Mouse (Mus musculus) kidney, embryonic 14.5 days (tissue): ENCODE results near the gene Wdr24. TPM values are rescaled to one million over a fixed set of nuclear protein-coding genes. Genes with fewer than 3 reads are reported as not detected.
A peak's percentile ranks its signal among the peaks of the same experiment; 100 is the strongest.

ENCODE experiments used
- ATAC-seq: fragments of 200-750 bp; cut with Nextera tagmentation; 2 replicates; pipeline ENCODE4 v1.8.0; 2017; ENCODE audit warnings: moderate number of reproducible peaks, mild to moderate bottlenecking, moderate TSS enrichment, moderate library complexity; ENCODE audit not compliant: low FRiP score, low TSS enrichment
- H3K27ac ChIP-seq: fragments of 300-500 bp; sonication (generic); 2 replicates; pipeline ENCODE4 v1.5.1; 2014; ENCODE audit warnings: low read depth, mild to moderate bottlenecking, low read length, moderate library complexity, mixed read lengths
- H3K27me3 ChIP-seq: fragments of 300-500 bp; sonication (generic); 2 replicates; pipeline ENCODE4 v1.6.1; 2014; ENCODE audit warnings: mild to moderate bottlenecking, low read length; ENCODE audit not compliant: control insufficient read depth, insufficient read depth
- H3K36me3 ChIP-seq: fragments of 300-500 bp; sonication (generic); 2 replicates; pipeline ENCODE4 v1.6.1; 2014; ENCODE audit warnings: low read length, mixed read lengths; ENCODE audit not compliant: control insufficient read depth, insufficient read depth
- H3K4me1 ChIP-seq: fragments of 300-500 bp; sonication (generic); 2 replicates; pipeline ENCODE4 v1.6.1; 2014; ENCODE audit warnings: low read length, mixed read lengths; ENCODE audit not compliant: control insufficient read depth, insufficient read depth
- H3K4me2 ChIP-seq: fragments of 300-500 bp; sonication (generic); replicated peaks from 2 replicates; pipeline ENCODE4 v1.6.1; 2014; ENCODE audit warnings: low read depth, mild to moderate bottlenecking, low read length
- H3K4me3 ChIP-seq: fragments of 300-500 bp; sonication (generic); 2 replicates; pipeline ENCODE4 v1.5.1; 2014; ENCODE audit warnings: mild to moderate bottlenecking, low read length
- H3K9ac ChIP-seq: fragments of 300-500 bp; sonication (generic); 2 replicates; pipeline ENCODE4 v1.6.1; 2014; ENCODE audit warnings: low read depth, mild to moderate bottlenecking, low read length, moderate library complexity
- H3K9me3 ChIP-seq: fragments of 300-500 bp; sonication (generic); 2 replicates; pipeline ENCODE4 v1.6.1; 2016; ENCODE audit warnings: low read length; ENCODE audit not compliant: control insufficient read depth
- WGBS: fragments of 180-500 bp; shearing (Covaris S2); extraction: QIAGEN DNeasy Blood & Tissue Kit; methylation state at CpG from one replicate; pipeline ENCODE4 v1.1.7; 2014; 5-methylcytosine and 5-hydroxymethylcytosine counted together
- polyA plus RNA-seq: library from polyadenylated mRNA; unstranded; fragments of >200 nt; fragmentation: Nextera tagmentation; extraction: Ambion mirVana; gene quantifications from 2 replicates; pipeline ENCODE4 v1.2.1, GENCODE M21; 2014

Wdr24 gene
- polyA plus RNA-seq, 1 experiment from 2014 or later, result 32.0 TPM

DNA sequence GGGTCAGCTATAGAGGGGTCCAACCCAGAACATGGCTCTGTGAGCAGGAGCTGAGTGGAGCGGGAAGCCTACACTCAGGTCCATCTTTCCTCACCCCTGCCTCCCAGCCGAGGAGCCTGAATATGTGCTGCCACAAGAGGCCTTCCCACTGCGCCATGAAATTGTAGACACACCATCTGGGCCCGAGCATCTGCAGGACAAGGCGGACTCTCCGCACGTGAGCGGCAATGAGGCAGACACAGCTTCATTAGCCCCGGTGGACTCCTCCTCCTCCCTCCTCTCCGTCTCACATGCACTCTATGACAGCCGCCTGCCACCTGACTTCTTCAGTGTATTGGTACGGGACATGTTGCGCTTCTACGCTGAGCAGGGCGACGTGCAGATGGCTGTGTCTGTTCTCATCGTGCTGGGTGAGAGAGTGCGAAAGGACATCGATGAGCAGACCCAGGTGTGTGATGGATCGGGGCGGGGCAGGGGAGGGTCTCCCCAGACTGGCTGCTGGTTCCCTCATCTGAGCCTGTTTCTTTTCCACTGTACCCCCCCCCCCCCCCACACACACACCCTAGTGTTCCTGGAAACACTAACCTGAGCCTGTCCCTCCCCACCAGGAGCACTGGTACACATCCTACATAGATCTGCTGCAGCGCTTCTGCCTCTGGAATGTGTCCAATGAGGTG lies 4.3 kb downstream of the Wdr24 start:
- Histone ChIP-seq H3K4me1 (peaks cover 42% of the 10 kb centered on the region), H3K9me3 (no peaks in the 10 kb centered on the region), H3K4me2 (peak overlapping the region; percentile 77), H3K4me3 (no peak overlapping the region), H3K36me3 (peaks cover 49% of the 10 kb centered on the region), H3K27me3 (no peaks in the 10 kb centered on the region), H3K9ac (peak overlapping the region; percentile 77; the same call in 1 of the 2 replicates), H3K27ac (no peak overlapping the region)
- WGBS, result 94% methylated on average over 22 of the region's 22 CpGs
- ATAC-seq, result no peak

- Histone ChIP-seq H3K27me3 (no peaks in the 10 kb centered on the region), H3K9ac (peak overlapping the region; percentile 77), H3K4me1 (peaks cover 42% of the 10 kb centered on the region), H3K36me3 (peaks cover 49% of the 10 kb centered on the region), H3K9me3 (no peaks in the 10 kb centered on the region), H3K4me3 (peak overlapping the region; percentile 68), H3K4me2 (peak overlapping the region; percentile 77), H3K27ac (peak overlapping the region; percentile 92)
- 84% methylated on average over 8 of the region's 8 CpGs for WGBS
- ATAC-seq, result no peak
Observed at GRCm38 (mm10) chr17:25828223-25828594, 4.8 kb downstream of the Wdr24 start.

GRCm38 (mm10) chr17:25828712-25829557 lies 5.5 kb downstream of the Wdr24 start, which contains the start of gene Jmjd8:
TSS of gene Jmjd8 (plus strand) at chr17:25828867.
- Histone ChIP-seq H3K27me3 (no peaks in the 10 kb centered on the region), H3K36me3 (peaks cover 49% of the 10 kb centered on the region), H3K9ac (peak within 1 kb of the TSS; percentile 77), H3K4me2 (peak within 1 kb of the TSS; percentile 77), H3K9me3 (no peaks in the 10 kb centered on the region), H3K27ac (peak within 1 kb of the TSS; percentile 92), H3K4me3 (peak within 1 kb of the TSS; percentile 68), H3K4me1 (peaks cover 42% of the 10 kb centered on the region)
- ATAC-seq, result peak; percentile 21
- WGBS, result under 1% methylated on average over 32 of the region's 32 CpGs

- H3K9ac ChIP-seq, result peak overlapping the region; percentile 77
- H3K4me2 ChIP-seq, result peak overlapping the region; percentile 77
- peaks cover 42% of the 10 kb centered on the region for H3K4me1 ChIP-seq
- H3K4me3 ChIP-seq, result peak overlapping the region; percentile 68
- ATAC-seq, result no peak
- peak overlapping the region; percentile 92 for H3K27ac ChIP-seq
- peaks cover 49% of the 10 kb centered on the region for H3K36me3 ChIP-seq
- WGBS, result 35% methylated on average over 8 of the region's 8 CpGs
- H3K27me3 ChIP-seq, result no peaks in the 10 kb centered on the region
- no peaks in the 10 kb centered on the region for H3K9me3 ChIP-seq
Observed at GRCm38 (mm10) chr17:25829558-25830017, 6.2 kb downstream of the Wdr24 start.

GRCm38 (mm10) chr17:25830200-25830753 lies 6.8 kb downstream of the Wdr24 start:
- Histone ChIP-seq H3K27me3 (no peaks in the 10 kb centered on the region), H3K27ac (0 out of 2 replicates have a peak overlapping the region, but pooled peaks have one; percentile 92), H3K36me3 (peaks cover 55% of the 10 kb centered on the region), H3K4me2 (peak overlapping the region; percentile 77), H3K9me3 (no peaks in the 10 kb centered on the region), H3K4me3 (peak overlapping the region; percentile 68), H3K9ac (no peak overlapping the region; the same call in 1 of the 2 replicates), H3K4me1 (peaks cover 42% of the 10 kb centered on the region)
- no peak for ATAC-seq
- 83% methylated on average over 4 of the region's 4 CpGs for WGBS

- 85% methylated on average over 14 of the region's 14 CpGs for WGBS
- Histone ChIP-seq H3K36me3 (peaks cover 56% of the 10 kb centered on the region), H3K4me1 (peaks cover 45% of the 10 kb centered on the region), H3K4me2 (peak overlapping the region; percentile 95; the same call in 1 of the 2 replicates), H3K9me3 (no peaks in the 10 kb centered on the region), H3K4me3 (peak overlapping the region; percentile 89), H3K9ac (peak overlapping the region; percentile 93), H3K27ac (no peak overlapping the region), H3K27me3 (no peaks in the 10 kb centered on the region)
- ATAC-seq, result no peak
Observed at GRCm38 (mm10) chr17:25830806-25831431, 7.5 kb downstream of the Wdr24 start.

GRCm38 (mm10) chr17:25831451-25832281 lies 8.2 kb downstream of the Wdr24 start:
- no peaks in the 10 kb centered on the region for H3K27me3 ChIP-seq
- ATAC-seq, result no peak
- H3K36me3 ChIP-seq, result peaks cover 49% of the 10 kb centered on the region
- 57% methylated on average over 21 of the region's 21 CpGs for WGBS
- H3K4me1 ChIP-seq, result peaks cover 52% of the 10 kb centered on the region
- H3K4me3 ChIP-seq, result peak overlapping the region; percentile 89
- H3K9ac ChIP-seq, result peak overlapping the region; percentile 93
- H3K9me3 ChIP-seq, result no peaks in the 10 kb centered on the region
- no peak overlapping the region; the same call in 1 of the 2 replicates for H3K27ac ChIP-seq
- peak overlapping the region; percentile 95 for H3K4me2 ChIP-seq
